Mouse (Mus musculus): ENCODE measurements around the gene Dhx37. TPM values are rescaled to one million over a fixed set of nuclear protein-coding genes. Genes with fewer than 3 reads are reported as not detected.

Gene Dhx37
- total RNA-seq, 1 experiment = 24.7 TPM

DNA sequence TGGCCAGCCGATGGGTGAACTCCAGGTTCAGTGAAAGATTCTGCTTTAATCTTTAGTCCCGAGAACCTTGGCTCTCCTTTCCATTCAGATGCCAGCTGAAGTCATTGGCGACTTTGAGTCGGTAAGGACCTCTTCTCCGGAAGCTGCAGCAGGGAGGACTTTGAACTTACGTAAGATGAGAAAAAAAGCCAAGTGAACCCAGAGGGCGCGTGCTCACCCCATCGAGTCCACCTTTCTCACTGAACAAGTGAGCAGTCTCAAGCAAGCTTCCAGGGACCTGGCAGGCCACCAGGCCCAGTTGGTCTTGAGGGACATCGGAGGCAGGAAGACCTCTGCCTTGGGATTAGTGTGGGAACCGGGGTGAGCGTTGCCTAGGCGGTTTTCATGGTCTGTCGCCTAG, 33.3 kb upstream of the Dhx37 start:
- Histone ChIP-seq H3K27ac (ENCODE audit: insufficient read depth, low read depth, low read length, poor library complexity, severe bottlenecking) (no peak overlapping the region), H3K4me1 (ENCODE audit: control insufficient read depth in 2 of 2, insufficient read depth in 2 of 2, low read length in 2 of 2, poor library complexity in 1 of 2) (peaks cover 6 to 7% of the 10 kb centered on the region in 2 experiments; a peak in 3 of 4 replicates), H3K9me3 (ENCODE audit: control insufficient read depth, insufficient read depth, low read depth, low read length) (no peaks in the 10 kb centered on the region), H3K9ac (ENCODE audit: insufficient read depth, low read depth, low read length, poor library complexity, severe bottlenecking) (no peak overlapping the region), H3K4me3 (ENCODE audit: insufficient read depth in 1 of 2, low read depth in 1 of 2, low read length in 2 of 2, poor library complexity in 1 of 2, severe bottlenecking in 1 of 2) (no peak overlapping the region), H3K36me3 (ENCODE audit: control insufficient read depth, insufficient read depth, low read length, poor library complexity, severe bottlenecking) (no peaks in the 10 kb centered on the region)
- in situ Hi-C loops (cut with MboI; ENCODE audit: low sequenced_read_pairs in 2 of 2, unreplicated experiment in 2 of 2) = no loop called here
- no peak for DNase-seq (ENCODE audit: low read depth, low spot score)
- no peak for TF ChIP-seq ZC3H11A (IDR thresholded peaks at IDR 0.05; ENCODE audit: borderline replicate concordance, low read depth, low read length)
- TF ChIP-seq CHD2 (IDR thresholded peaks at IDR 0.05; ENCODE audit: low read depth, low read length) = no peak
- TF ChIP-seq ZNF384 (IDR thresholded peaks at IDR 0.05; ENCODE audit: low read depth, low read length) = no peak
- TF ChIP-seq MAFK (IDR thresholded peaks at IDR 0.05; ENCODE audit: insufficient read depth, low read depth, low read length) = no peak
- no peak for TF ChIP-seq HCFC1 (IDR thresholded peaks at IDR 0.05; ENCODE audit: borderline replicate concordance, insufficient read depth, low read length)

DNA sequence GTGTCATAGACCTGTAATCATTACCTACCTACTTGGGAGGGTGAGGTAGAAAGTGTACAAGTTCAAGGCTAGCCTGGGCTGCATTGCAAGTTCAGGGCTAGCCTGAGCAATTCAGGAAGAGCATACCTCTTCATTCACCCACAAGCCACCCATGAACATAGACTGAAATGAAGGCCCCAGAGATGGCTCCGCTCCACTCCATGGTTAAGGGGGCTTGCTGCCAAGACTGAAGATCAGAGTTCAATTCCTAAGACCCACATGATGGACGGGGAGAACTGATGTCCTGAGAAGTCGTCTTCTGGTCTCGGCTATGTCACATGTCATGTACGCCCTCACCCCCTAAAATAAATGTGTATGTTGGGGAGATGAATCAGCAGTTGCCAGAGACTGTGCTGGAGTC, 32.6 kb upstream of the Dhx37 start:
- peaks cover 6 to 7% of the 10 kb centered on the region in 2 experiments; a peak in 3 of 4 replicates for H3K4me1 ChIP-seq (ENCODE audit: control insufficient read depth in 2 of 2, insufficient read depth in 2 of 2, low read length in 2 of 2, poor library complexity in 1 of 2)
- H3K9me3 ChIP-seq (ENCODE audit: control insufficient read depth, insufficient read depth, low read depth, low read length) = no peaks in the 10 kb centered on the region
- no peak for TF ChIP-seq MAFK (IDR thresholded peaks at IDR 0.05; ENCODE audit: insufficient read depth, low read depth, low read length)
- no peak for TF ChIP-seq ZNF384 (IDR thresholded peaks at IDR 0.05; ENCODE audit: low read depth, low read length)
- no peak for TF ChIP-seq CHD2 (IDR thresholded peaks at IDR 0.05; ENCODE audit: low read depth, low read length)
- TF ChIP-seq ZC3H11A (IDR thresholded peaks at IDR 0.05; ENCODE audit: borderline replicate concordance, low read depth, low read length) = no peak
- TF ChIP-seq HCFC1 (IDR thresholded peaks at IDR 0.05; ENCODE audit: borderline replicate concordance, insufficient read depth, low read length) = no peak
- in situ Hi-C loops (cut with MboI; ENCODE audit: low sequenced_read_pairs in 2 of 2, unreplicated experiment in 2 of 2) = no loop called here
- H3K27ac ChIP-seq (ENCODE audit: insufficient read depth, low read depth, low read length, poor library complexity, severe bottlenecking) = no peak overlapping the region
- DNase-seq (ENCODE audit: low read depth, low spot score) = no peak
- H3K36me3 ChIP-seq (ENCODE audit: control insufficient read depth, insufficient read depth, low read length, poor library complexity, severe bottlenecking) = no peaks in the 10 kb centered on the region
- H3K4me3 ChIP-seq (ENCODE audit: insufficient read depth in 1 of 2, low read depth in 1 of 2, low read length in 2 of 2, poor library complexity in 1 of 2, severe bottlenecking in 1 of 2) = no peak overlapping the region
- no peak overlapping the region for H3K9ac ChIP-seq (ENCODE audit: insufficient read depth, low read depth, low read length, poor library complexity, severe bottlenecking)

DNA sequence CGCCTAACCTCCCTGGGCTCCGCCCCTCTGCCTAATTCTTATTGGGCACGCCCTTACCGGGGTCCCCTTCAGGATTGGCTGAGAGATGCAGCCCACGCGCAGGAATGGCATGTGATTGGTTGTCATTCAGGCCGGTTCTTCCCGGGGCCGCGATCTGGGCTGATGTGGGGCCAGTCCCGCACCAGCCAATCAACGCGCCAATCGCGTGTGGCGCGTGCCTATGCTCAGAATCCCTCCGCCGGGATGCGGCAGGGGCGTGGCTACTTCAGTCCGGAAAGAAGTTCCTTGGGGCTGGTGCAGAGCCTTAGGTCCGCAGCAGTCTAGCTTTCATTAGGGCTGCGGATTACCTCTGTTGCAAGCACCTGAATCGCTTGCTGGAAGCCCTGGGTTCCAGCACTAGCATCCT, 31.8 kb upstream of the Dhx37 start:
- no peaks in the 10 kb centered on the region for H3K9me3 ChIP-seq (ENCODE audit: control insufficient read depth, insufficient read depth, low read depth, low read length)
- H3K36me3 ChIP-seq (ENCODE audit: control insufficient read depth, insufficient read depth, low read length, poor library complexity, severe bottlenecking) = no peaks in the 10 kb centered on the region
- in situ Hi-C loops (cut with MboI; ENCODE audit: low sequenced_read_pairs in 2 of 2, unreplicated experiment in 2 of 2) = no loop called here
- peak overlapping the region; percentile 16 to 54; a peak in 2 of 4 replicates for H3K4me3 ChIP-seq (ENCODE audit: insufficient read depth in 1 of 2, low read depth in 1 of 2, low read length in 2 of 2, poor library complexity in 1 of 2, severe bottlenecking in 1 of 2)
- peak; percentile 99 for DNase-seq (ENCODE audit: low read depth, low spot score)
- no peak overlapping the region for H3K9ac ChIP-seq (ENCODE audit: insufficient read depth, low read depth, low read length, poor library complexity, severe bottlenecking)
- H3K4me1 ChIP-seq (ENCODE audit: control insufficient read depth in 2 of 2, insufficient read depth in 2 of 2, low read length in 2 of 2, poor library complexity in 1 of 2) = peaks cover 6 to 7% of the 10 kb centered on the region in 2 experiments; a peak in 3 of 4 replicates
- H3K27ac ChIP-seq (ENCODE audit: insufficient read depth, low read depth, low read length, poor library complexity, severe bottlenecking) = no peak overlapping the region
- no peak for TF ChIP-seq HCFC1 (IDR thresholded peaks at IDR 0.05; ENCODE audit: borderline replicate concordance, insufficient read depth, low read length)
- 0 out of 2 replicates have a peak, but pooled peaks have one; percentile 12 for TF ChIP-seq MAFK (IDR thresholded peaks at IDR 0.05; ENCODE audit: insufficient read depth, low read depth, low read length)
- TF ChIP-seq CHD2 (IDR thresholded peaks at IDR 0.05; ENCODE audit: low read depth, low read length) = peak; percentile 86

DNA sequence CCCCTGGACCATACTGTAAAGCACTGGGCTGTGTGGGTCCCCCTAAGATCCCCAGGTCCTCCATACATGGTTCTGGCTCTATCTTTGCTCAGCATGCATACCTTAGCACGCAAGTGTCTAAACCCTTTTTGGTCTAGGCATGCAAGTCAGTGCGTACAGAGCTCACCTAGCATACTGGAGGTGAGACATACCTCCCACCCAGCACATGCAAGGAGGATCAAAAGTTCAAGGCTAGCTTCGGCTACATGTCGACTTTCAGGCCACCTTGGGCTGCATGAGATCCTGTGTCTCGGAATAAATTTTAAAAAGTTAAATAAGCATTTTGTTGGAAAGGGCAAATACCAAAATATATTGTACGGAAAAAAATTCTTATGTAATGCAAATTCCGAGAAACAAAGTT, 31.3 kb upstream of the Dhx37 start:
- in situ Hi-C loops (cut with MboI; ENCODE audit: low sequenced_read_pairs in 2 of 2, unreplicated experiment in 2 of 2) = no loop called here
- no peak for TF ChIP-seq HCFC1 (IDR thresholded peaks at IDR 0.05; ENCODE audit: borderline replicate concordance, insufficient read depth, low read length)
- TF ChIP-seq ZC3H11A (IDR thresholded peaks at IDR 0.05; ENCODE audit: borderline replicate concordance, low read depth, low read length) = no peak
- no peak for TF ChIP-seq ZNF384 (IDR thresholded peaks at IDR 0.05; ENCODE audit: low read depth, low read length)
- TF ChIP-seq MAFK (IDR thresholded peaks at IDR 0.05; ENCODE audit: insufficient read depth, low read depth, low read length) = no peak
- no peak for TF ChIP-seq CHD2 (IDR thresholded peaks at IDR 0.05; ENCODE audit: low read depth, low read length)
- no peaks in the 10 kb centered on the region for H3K9me3 ChIP-seq (ENCODE audit: control insufficient read depth, insufficient read depth, low read depth, low read length)
- H3K4me1 ChIP-seq (ENCODE audit: control insufficient read depth in 2 of 2, insufficient read depth in 2 of 2, low read length in 2 of 2, poor library complexity in 1 of 2) = peaks cover 6 to 7% of the 10 kb centered on the region in 2 experiments; a peak in 3 of 4 replicates
- no peak overlapping the region for H3K4me3 ChIP-seq (ENCODE audit: insufficient read depth in 1 of 2, low read depth in 1 of 2, low read length in 2 of 2, poor library complexity in 1 of 2, severe bottlenecking in 1 of 2)
- no peak for DNase-seq (ENCODE audit: low read depth, low spot score)
- H3K36me3 ChIP-seq (ENCODE audit: control insufficient read depth, insufficient read depth, low read length, poor library complexity, severe bottlenecking) = no peaks in the 10 kb centered on the region
- no peak overlapping the region for H3K27ac ChIP-seq (ENCODE audit: insufficient read depth, low read depth, low read length, poor library complexity, severe bottlenecking)
- H3K9ac ChIP-seq (ENCODE audit: insufficient read depth, low read depth, low read length, poor library complexity, severe bottlenecking) = no peak overlapping the region
